Mouse (Mus musculus) midbrain, embryonic 14.5 days (tissue): ENCODE results near the gene Nkx3-2. TPM values are rescaled to one million over a fixed set of nuclear protein-coding genes. Genes with fewer than 3 reads are reported as not detected.

Experiments used
- ATAC-seq: fragments of 200-750 bp; cut with Nextera tagmentation; 2 replicates; pipeline ENCODE4 v1.8.0; 2017; ENCODE audit warnings: moderate number of reproducible peaks, moderate library complexity; ENCODE audit not compliant: low FRiP score, low TSS enrichment
- DNase-seq: peaks from one replicate; pipeline ENCODE4 v3.0.0-alpha.2; 2015
- H3K27ac ChIP-seq: fragments of 300-500 bp; sonication (generic); replicated peaks from 2 replicates; pipeline ENCODE4 v1.5.1; 2014; ENCODE audit warnings: mild to moderate bottlenecking, low read depth, low read length, moderate library complexity
- H3K27me3 ChIP-seq: fragments of 300-500 bp; sonication (generic); 2 replicates; pipeline ENCODE4 v1.6.1; 2014; ENCODE audit warnings: low read length, control low read depth, mixed read lengths; ENCODE audit not compliant: control insufficient read depth, insufficient read depth
- H3K36me3 ChIP-seq: fragments of 300-500 bp; sonication (generic); 2 replicates; pipeline ENCODE4 v1.6.1; 2014; ENCODE audit warnings: low read length, control low read depth; ENCODE audit not compliant: control insufficient read depth, insufficient read depth
- H3K4me1 ChIP-seq: fragments of 300-500 bp; sonication (generic); 2 replicates; pipeline ENCODE4 v1.6.1; 2014; ENCODE audit warnings: mild to moderate bottlenecking, antibody characterized with exemption, low read length, control low read depth; ENCODE audit not compliant: control insufficient read depth, insufficient read depth
- H3K4me2 ChIP-seq: fragments of 300-500 bp; sonication (generic); 2 replicates; pipeline ENCODE4 v1.6.1; 2014; ENCODE audit warnings: mild to moderate bottlenecking, low read length, moderate library complexity
- H3K4me3 ChIP-seq: fragments of 300-500 bp; sonication (generic); replicated peaks from 2 replicates; pipeline ENCODE4 v1.5.1; 2014; ENCODE audit warnings: low read depth, low read length
- H3K9ac ChIP-seq: fragments of 300-500 bp; sonication (generic); replicated peaks from 2 replicates; pipeline ENCODE4 v1.6.1; 2014; ENCODE audit warnings: mild to moderate bottlenecking, low read length, moderate library complexity
- H3K9me3 ChIP-seq: fragments of 300-500 bp; sonication (generic); 2 replicates; pipeline ENCODE4 v1.6.1; 2016; ENCODE audit warnings: low read length, control low read depth, mixed read lengths; ENCODE audit not compliant: control insufficient read depth
- WGBS: fragments of 180-500 bp; shearing (Covaris S2); extraction: QIAGEN DNeasy Blood & Tissue Kit; methylation state at CpG from one replicate; pipeline ENCODE4 v1.1.7; 2014; 5-methylcytosine and 5-hydroxymethylcytosine counted together
- polyA plus RNA-seq: library from polyadenylated mRNA; unstranded; fragments of >200 nt; fragmentation: Nextera tagmentation; extraction: Ambion mirVana; gene quantifications from 2 replicates; pipeline ENCODE4 v1.2.1, GENCODE M21; 2014

The Nkx3-2 gene
- polyA plus RNA-seq, 1 experiment from 2014 or later: not detected

- WGBS: 2% methylated on average over 27 of the region's 27 CpGs
- DNase-seq (no peak), ATAC-seq (no peak)
- no peaks in the 10 kb centered on the region for H3K9me3 ChIP-seq
- peaks cover 65% of the 10 kb centered on the region for H3K27me3 ChIP-seq
- H3K4me3 ChIP-seq: no peak overlapping the region
- peaks cover 12% of the 10 kb centered on the region for H3K4me1 ChIP-seq
- H3K27ac ChIP-seq: no peak overlapping the region
- H3K9ac ChIP-seq: no peak overlapping the region
- H3K36me3 ChIP-seq: no peaks in the 10 kb centered on the region
- no peak overlapping the region for H3K4me2 ChIP-seq
Measured at GRCm38 (mm10) chr5:41766406-41767010, 2.2 kb upstream of the Nkx3-2 start.

GRCm38 (mm10) chr5:41765626-41766405 is 1.5 kb upstream of the Nkx3-2 start:
- Histone ChIP-seq H3K36me3 (no peaks in the 10 kb centered on the region), H3K4me2 (no peak overlapping the region), H3K27ac (no peak overlapping the region), H3K4me3 (no peak overlapping the region), H3K9ac (no peak overlapping the region), H3K9me3 (no peaks in the 10 kb centered on the region), H3K4me1 (peaks cover 15% of the 10 kb centered on the region), H3K27me3 (peaks cover 72% of the 10 kb centered on the region)
- ATAC-seq (no peak), DNase-seq (peak; percentile 37)
- WGBS: 2% methylated on average over 14 of the region's 14 CpGs

GRCm38 (mm10) chr5:41762947-41763730 is 1.2 kb downstream of the Nkx3-2 start:
- peaks cover 15% of the 10 kb centered on the region for H3K4me1 ChIP-seq
- WGBS: under 1% methylated on average over 41 of the region's 41 CpGs
- no peaks in the 10 kb centered on the region for H3K36me3 ChIP-seq
- H3K27me3 ChIP-seq: peaks cover 93% of the 10 kb centered on the region
- peak overlapping the region; percentile 54 for H3K4me2 ChIP-seq
- no peaks in the 10 kb centered on the region for H3K9me3 ChIP-seq
- H3K27ac ChIP-seq: no peak overlapping the region
- peak overlapping the region; percentile 29 for H3K4me3 ChIP-seq
- ATAC-seq (no peak), DNase-seq (peak; percentile 40)
- no peak overlapping the region for H3K9ac ChIP-seq

- Histone ChIP-seq H3K9ac (no peak overlapping the region), H3K27ac (no peak overlapping the region), H3K4me2 (no peak overlapping the region), H3K36me3 (no peaks in the 10 kb centered on the region), H3K4me1 (peaks cover 15% of the 10 kb centered on the region), H3K9me3 (no peaks in the 10 kb centered on the region), H3K4me3 (peak overlapping the region; percentile 7; the same call in 1 of the 2 replicates), H3K27me3 (peaks cover 93% of the 10 kb centered on the region)
- DNase-seq: peak; percentile 32
- WGBS: under 1% methylated on average over 27 of the region's 27 CpGs
- no peak for ATAC-seq
Measured at GRCm38 (mm10) chr5:41762141-41762946, 2.0 kb downstream of the Nkx3-2 start.

- Histone ChIP-seq H3K9ac (no peak overlapping the region), H3K4me3 (peak overlapping the region; percentile 7; the same call in 1 of the 2 replicates), H3K36me3 (no peaks in the 10 kb centered on the region), H3K9me3 (no peaks in the 10 kb centered on the region), H3K27ac (no peak overlapping the region), H3K4me1 (peaks cover 15% of the 10 kb centered on the region), H3K27me3 (peaks cover 93% of the 10 kb centered on the region), H3K4me2 (peak overlapping the region; percentile 10; the same call in 1 of the 2 replicates)
- ATAC-seq (no peak), DNase-seq (no peak)
- WGBS: under 1% methylated on average over 56 of the region's 56 CpGs
Measured at GRCm38 (mm10) chr5:41761509-41762140, 2.7 kb downstream of the Nkx3-2 start.

GRCm38 (mm10) chr5:41760831-41761508 is 3.3 kb downstream of the Nkx3-2 start:
- no peak overlapping the region for H3K27ac ChIP-seq
- no peak overlapping the region for H3K4me3 ChIP-seq
- no peak overlapping the region for H3K4me2 ChIP-seq
- 2% methylated on average over 22 of the region's 22 CpGs for WGBS
- DNase-seq (no peak), ATAC-seq (no peak)
- H3K36me3 ChIP-seq: no peaks in the 10 kb centered on the region
- H3K27me3 ChIP-seq: peaks cover 93% of the 10 kb centered on the region
- H3K9me3 ChIP-seq: no peaks in the 10 kb centered on the region
- peaks cover 15% of the 10 kb centered on the region for H3K4me1 ChIP-seq
- H3K9ac ChIP-seq: no peak overlapping the region

GRCm38 (mm10) chr5:41760071-41760470 is 4.2 kb downstream of the Nkx3-2 start:
- WGBS: 2% methylated on average over 8 of the region's 8 CpGs
- Histone ChIP-seq H3K36me3 (no peaks in the 10 kb centered on the region), H3K9ac (no peak overlapping the region), H3K4me3 (no peak overlapping the region), H3K27me3 (peaks cover 95% of the 10 kb centered on the region), H3K9me3 (no peaks in the 10 kb centered on the region), H3K4me2 (no peak overlapping the region), H3K4me1 (peaks cover 15% of the 10 kb centered on the region), H3K27ac (no peak overlapping the region)
- ATAC-seq (no peak), DNase-seq (no peak)
